Mouse (Mus musculus) NIH3T3 (cell line): ENCODE measurements around the gene Doxl2.
A peak's percentile ranks its signal among the peaks of the same experiment; 100 is the strongest.

Source experiments
- DNase-seq: peaks from one replicate; pipeline ENCODE4 v3.0.0-alpha.2; 2012; ENCODE audit warnings: low read depth

Gene Doxl2

GRCm38 (mm10) chr6:49009665-49010064, 34.9 kb downstream of the Doxl2 start:
- peak; percentile 33 for DNase-seq

- no peak for DNase-seq
Measured at GRCm38 (mm10) chr6:49011191-49011590, 36.4 kb downstream of the Doxl2 start.

- no peak for DNase-seq
Measured at GRCm38 (mm10) chr6:49013023-49013422, 38.3 kb downstream of the Doxl2 start.

GRCm38 (mm10) chr6:49013458-49013857, 38.7 kb downstream of the Doxl2 start:
- no peak for DNase-seq

GRCm38 (mm10) chr6:49017150-49017549, 42.4 kb downstream of the Doxl2 start:
- no peak for DNase-seq

GRCm38 (mm10) chr6:49019341-49019740, 44.6 kb downstream of the Doxl2 start:
- no peak for DNase-seq

GRCm38 (mm10) chr6:49021141-49022012, 46.6 kb downstream of the Doxl2 start:
- DNase-seq, result no peak

GRCm38 (mm10) chr6:49022384-49022783, 47.6 kb downstream of the Doxl2 start:
- no peak for DNase-seq

- no peak for DNase-seq
Measured at GRCm38 (mm10) chr6:49023315-49023714, 48.6 kb downstream of the Doxl2 start.

- no peak for DNase-seq
Measured at GRCm38 (mm10) chr6:49025290-49025689, 50.5 kb downstream of the Doxl2 start.

- DNase-seq, result no peak
Measured at GRCm38 (mm10) chr6:49026496-49026895, 51.7 kb downstream of the Doxl2 start.

- peak; percentile 38 for DNase-seq
Measured at GRCm38 (mm10) chr6:49028019-49028418, 53.3 kb downstream of the Doxl2 start.
